Mouse (Mus musculus): ENCODE results near the gene Acat3.

DNA sequence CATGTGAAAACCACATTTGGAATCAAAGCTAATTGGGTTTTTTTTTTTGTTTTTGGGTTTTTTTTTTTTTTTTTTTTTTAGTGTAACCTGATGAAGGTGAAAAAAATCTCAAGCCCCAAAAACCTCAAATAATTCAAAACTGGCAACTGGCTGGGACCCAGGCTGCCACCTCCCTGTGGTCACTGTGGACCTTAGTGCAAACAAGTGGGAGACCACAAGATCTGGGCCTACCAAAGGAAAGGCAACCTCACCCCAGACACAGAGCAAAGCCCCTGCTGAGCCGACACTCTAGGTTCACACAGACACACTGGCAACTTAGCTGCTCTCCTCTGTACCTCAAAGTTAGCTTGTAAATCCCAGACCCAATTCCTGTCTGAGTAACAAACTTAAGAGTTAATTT lies 36.1 kb downstream of the Acat3 start:
- no peak for TF ChIP-seq CTCF (conservative IDR thresholded peaks at IDR 0.05 in 1 of 2, IDR thresholded peaks at IDR 0.05 in 1 of 2; ENCODE audit: low read depth in 2 of 2, low read length in 2 of 2)
- TF ChIP-seq TCF12 (IDR thresholded peaks at IDR 0.05; ENCODE audit: low read depth, low read length): no peak
- TF ChIP-seq POLR2A (IDR thresholded peaks at IDR 0.05; ENCODE audit: low read depth, low read length): no peak
- no peak for TF ChIP-seq CHD2 (IDR thresholded peaks at IDR 0.05; ENCODE audit: low read length)
- TF ChIP-seq KAT2A (IDR thresholded peaks at IDR 0.05; ENCODE audit: insufficient replicate concordance, low read length): no peak
- TF ChIP-seq ELF1 (IDR thresholded peaks at IDR 0.05; ENCODE audit: low read depth, low read length): no peak
- TF ChIP-seq PAX5 (IDR thresholded peaks at IDR 0.05; ENCODE audit: low read length): no peak
- TF ChIP-seq ZNF384 (IDR thresholded peaks at IDR 0.05; ENCODE audit: low read depth, low read length): no peak
- TF ChIP-seq USF1 (IDR thresholded peaks at IDR 0.05; ENCODE audit: low read depth, low read length): no peak
- TF ChIP-seq EP300 (IDR thresholded peaks at IDR 0.05; ENCODE audit: low read length): no peak
- no peak for TF ChIP-seq SIN3A (IDR thresholded peaks at IDR 0.05; ENCODE audit: low read length)
- TF ChIP-seq MAX (IDR thresholded peaks at IDR 0.05; ENCODE audit: low read length): no peak
- no peak for TF ChIP-seq UBTF (IDR thresholded peaks at IDR 0.05; ENCODE audit: low read depth, low read length)
